ENCODE assay signal across 9 mouse cellular contexts in genomic region chr10:73552831-73553230, GRCm38 (mm10).
DNase-seq lines count a peak whose midpoint lies in the region; ATAC-seq lines count a peak whose summit lies in the region.
"Had no signal": no experiment of that assay in that cellular context is flagged by ENCODE, and none has a peak within 500 bp of the region (broad histone marks: within the 10 kb centered on the region; RNA-seq: fewer than 3 reads in every experiment).

No protein-coding gene starts in this region.

- H3K9ac ChIP-seq in midbrain, embryonic 14.5 days (replicated peaks; ENCODE audit: low read length): no peak overlapping the region
- no peak overlapping the region for H3K9ac ChIP-seq in midbrain, embryonic 15.5 days
- H3K9ac ChIP-seq: lung, embryonic 15.5 days had no signal

- no peaks in the 10 kb centered on the region for H3K9me3 ChIP-seq in midbrain, embryonic 14.5 days (ENCODE audit: control insufficient read depth, low read length)
- H3K9me3 ChIP-seq in midbrain, embryonic 15.5 days: no peaks in the 10 kb centered on the region
- H3K9me3 ChIP-seq: lung, embryonic 15.5 days had no signal

- no peak overlapping the region for H3K4me3 ChIP-seq in midbrain, embryonic 14.5 days (replicated peaks; ENCODE audit: low read depth, low read length)
- H3K4me3 ChIP-seq in midbrain, embryonic 15.5 days: no peak overlapping the region
- H3K4me3 ChIP-seq: lung, embryonic 15.5 days had no signal

- H3K4me2 ChIP-seq in midbrain, embryonic 14.5 days (ENCODE audit: low read length): no peak overlapping the region
- H3K4me2 ChIP-seq in midbrain, embryonic 15.5 days: no peak overlapping the region
- H3K4me2 ChIP-seq: lung, embryonic 15.5 days had no signal

- no peaks in the 10 kb centered on the region for H3K36me3 ChIP-seq in midbrain, embryonic 14.5 days (ENCODE audit: control insufficient read depth, insufficient read depth, low read length)
- no peaks in the 10 kb centered on the region for H3K36me3 ChIP-seq in midbrain, embryonic 15.5 days (replicated peaks)
- H3K36me3 ChIP-seq: lung, embryonic 15.5 days had no signal

- H3K27ac ChIP-seq in midbrain, embryonic 14.5 days (replicated peaks; ENCODE audit: low read depth, low read length): no peak overlapping the region
- no peak overlapping the region for H3K27ac ChIP-seq in midbrain, embryonic 15.5 days
- H3K27ac ChIP-seq: lung, embryonic 15.5 days had no signal

- WGBS in midbrain, embryonic 14.5 days: 95% methylated on average over 10 of the region's 10 CpGs
- 92% methylated on average over 10 of the region's 10 CpGs for WGBS in midbrain, embryonic 15.5 days

- peak; percentile 14 to 17 for DNase-seq in frontal cortex, postnatal 36 days (ENCODE audit: low spot score in 2 of 2)
- no peak for DNase-seq in frontal cortex, postnatal 10 days (ENCODE audit: low spot score in 2 of 2)
- DNase-seq in midbrain, embryonic 14.5 days: peak; percentile 7
- peak; percentile 4 for DNase-seq in cerebellum, adult 9-10 months
- DNase-seq in right cerebral cortex, postnatal 14 days: peak; percentile 27
- DNase-seq in heart, postnatal 36 days: no peak
- no peak for DNase-seq in urinary bladder, postnatal 25 days (ENCODE audit: low spot score)

- no peak for ATAC-seq in midbrain, embryonic 14.5 days (ENCODE audit: low FRiP score, low TSS enrichment)
- no peak for ATAC-seq in midbrain, embryonic 15.5 days (replicated peaks)

- no peaks in the 10 kb centered on the region for H3K4me1 ChIP-seq in midbrain, embryonic 14.5 days (ENCODE audit: control insufficient read depth, insufficient read depth, low read length)
- H3K4me1 ChIP-seq in midbrain, embryonic 15.5 days: no peaks in the 10 kb centered on the region
- H3K4me1 ChIP-seq: lung, embryonic 15.5 days had no signal

- intact Hi-C loops in heart, postnatal 36 days (cut with DNase I): no loop called here

- no peaks in the 10 kb centered on the region for H3K27me3 ChIP-seq in midbrain, embryonic 14.5 days (ENCODE audit: control insufficient read depth, insufficient read depth, low read length)
- no peaks in the 10 kb centered on the region for H3K27me3 ChIP-seq in midbrain, embryonic 15.5 days (replicated peaks)
- H3K27me3 ChIP-seq: lung, embryonic 15.5 days had no signal

Comparison
In these comparisons a context has a peak if more than half of its experiments do, and no peak if none do; other contexts are left out.
1. DNase-seq: peak in frontal cortex, postnatal 36 days (2 of 2), midbrain, embryonic 14.5 days (single experiment), cerebellum, adult 9-10 months (single experiment) and right cerebral cortex, postnatal 14 days (single experiment); none in frontal cortex, postnatal 10 days (0 of 2), heart, postnatal 36 days (0 of 2) and urinary bladder, postnatal 25 days (single experiment).